Mouse (Mus musculus): ENCODE data around the gene Gtf2ird1.

Gene Gtf2ird1

GRCm38 (mm10) chr5:134314688-134315622 is 141.6 kb downstream of the Gtf2ird1 start, which contains the start of gene Gtf2i:
Gene Gtf2i, minus strand, starts transcription at chr5:134314760.
- DNase-seq (ENCODE audit: extremely low read depth, low read depth, low spot score), result peak; percentile 77

- DNase-seq (ENCODE audit: extremely low read depth, low read depth, low spot score), result no peak
These were observed 142.3 kb downstream of the Gtf2ird1 start for GRCm38 (mm10) chr5:134314068-134314674.

GRCm38 (mm10) chr5:134313451-134314067 is 143.0 kb downstream of the Gtf2ird1 start:
- no peak for DNase-seq (ENCODE audit: extremely low read depth, low read depth, low spot score)

GRCm38 (mm10) chr5:134312691-134313450 is 143.6 kb downstream of the Gtf2ird1 start:
- no peak for DNase-seq (ENCODE audit: extremely low read depth, low read depth, low spot score)

GRCm38 (mm10) chr5:134311894-134312411 is 144.6 kb downstream of the Gtf2ird1 start:
- peak; percentile 58 for DNase-seq (ENCODE audit: extremely low read depth, low read depth, low spot score)

- DNase-seq (ENCODE audit: extremely low read depth, low read depth, low spot score), result no peak
These were observed 146.3 kb downstream of the Gtf2ird1 start for GRCm38 (mm10) chr5:134310201-134310600.

- no peak for DNase-seq (ENCODE audit: extremely low read depth, low read depth, low spot score)
These were observed 147.2 kb downstream of the Gtf2ird1 start for GRCm38 (mm10) chr5:134309345-134309744.
